Mouse (Mus musculus): ENCODE results near the gene Aph1c. TPM values are rescaled to one million over a fixed set of nuclear protein-coding genes. Genes with fewer than 3 reads are reported as not detected.
A peak's percentile ranks its signal among the peaks of the same experiment; 100 is the strongest.
"Not testable (repeated sequence)": the region's sequence is repeated elsewhere in the genome, so short reads cannot be mapped to it uniquely, and the experiment has no call there.

Gene Aph1c
- polyA plus RNA-seq, 1 experiment from 2014 or later: 2.1 TPM

- H3K4me3 ChIP-seq (replicated peaks); H3K9ac ChIP-seq (replicated peaks); ATAC-seq; H3K36me3 ChIP-seq; H3K9me3 ChIP-seq; H3K4me2 ChIP-seq (replicated peaks); H3K27me3 ChIP-seq; H3K27ac ChIP-seq; H3K4me1 ChIP-seq (replicated peaks): not testable (repeated sequence)
- WGBS: 94% methylated on average over 2 of the region's 5 CpGs
Measured at GRCm38 (mm10) chr9:66822255-66822654, 12.3 kb downstream of the Aph1c start.

GRCm38 (mm10) chr9:66820996-66821395 lies 13.5 kb downstream of the Aph1c start:
- Histone ChIP-seq H3K9me3 (no peaks in the 10 kb centered on the region), H3K27ac (no peak overlapping the region), H3K9ac (replicated peaks) (no peak overlapping the region), H3K4me2 (replicated peaks) (no peak overlapping the region), H3K4me1 (replicated peaks) (no peaks in the 10 kb centered on the region), H3K36me3 (no peaks in the 10 kb centered on the region), H3K27me3 (no peaks in the 10 kb centered on the region), H3K4me3 (replicated peaks) (no peak overlapping the region)
- 84% methylated on average over 5 of the region's 5 CpGs for WGBS
- no peak for ATAC-seq

- no peaks in the 10 kb centered on the region; the same call in 1 of the 2 replicates for H3K4me1 ChIP-seq (replicated peaks)
- 6% methylated on average over 2 of the region's 2 CpGs for WGBS
- no peaks in the 10 kb centered on the region for H3K27me3 ChIP-seq
- no peaks in the 10 kb centered on the region for H3K36me3 ChIP-seq
- no peak overlapping the region for H3K9ac ChIP-seq (replicated peaks)
- H3K4me2 ChIP-seq (replicated peaks): no peak overlapping the region
- no peak overlapping the region for H3K27ac ChIP-seq
- H3K9me3 ChIP-seq: no peaks in the 10 kb centered on the region
- ATAC-seq: no peak
- no peak overlapping the region for H3K4me3 ChIP-seq (replicated peaks)
Measured at GRCm38 (mm10) chr9:66813392-66813791, 21.1 kb downstream of the Aph1c start.

- H3K4me1 ChIP-seq (replicated peaks); H3K9me3 ChIP-seq; ATAC-seq; H3K27ac ChIP-seq; H3K36me3 ChIP-seq: not testable (repeated sequence)
- Histone ChIP-seq H3K27me3 (peaks cover 22% of the 10 kb centered on the region), H3K9ac (replicated peaks) (peak overlapping the region; percentile 53; the same call in 1 of the 2 replicates), H3K4me2 (replicated peaks) (peak overlapping the region; percentile 56), H3K4me3 (replicated peaks) (peak overlapping the region; percentile 37)
- WGBS: 2% methylated on average over 31 of the region's 37 CpGs
Measured at GRCm38 (mm10) chr9:66805951-66806350, 28.6 kb downstream of the Aph1c start.

GRCm38 (mm10) chr9:66801947-66802346 lies 32.6 kb downstream of the Aph1c start:
- no peaks in the 10 kb centered on the region for H3K4me1 ChIP-seq (replicated peaks)
- H3K9ac ChIP-seq (replicated peaks): no peak overlapping the region
- no peak overlapping the region for H3K27ac ChIP-seq
- peaks cover 19% of the 10 kb centered on the region for H3K27me3 ChIP-seq
- no peaks in the 10 kb centered on the region for H3K9me3 ChIP-seq
- H3K4me2 ChIP-seq (replicated peaks): no peak overlapping the region
- no peak overlapping the region for H3K4me3 ChIP-seq (replicated peaks)
- no peaks in the 10 kb centered on the region for H3K36me3 ChIP-seq
- ATAC-seq: no peak
- WGBS: 59% methylated on average over 12 of the region's 12 CpGs

- WGBS: 75% methylated on average over 5 of the region's 5 CpGs
- H3K4me1 ChIP-seq (replicated peaks): peaks cover 13% of the 10 kb centered on the region
- peak within 1 kb of the TSS; percentile 85 for H3K27ac ChIP-seq
- ATAC-seq: no peak
- H3K36me3 ChIP-seq: no peaks in the 10 kb centered on the region
- H3K9me3 ChIP-seq: no peaks in the 10 kb centered on the region
- peak within 1 kb of the TSS; percentile 79 for H3K9ac ChIP-seq (replicated peaks)
- H3K4me2 ChIP-seq (replicated peaks): peak within 1 kb of the TSS; percentile 66
- H3K27me3 ChIP-seq: no peaks in the 10 kb centered on the region
- peak within 1 kb of the TSS; percentile 61 for H3K4me3 ChIP-seq (replicated peaks)
Measured at GRCm38 (mm10) chr9:66796739-66797138, 37.8 kb downstream of the Aph1c start, which contains the start of gene Gm10647. TSS of gene Gm10647 (plus strand) at chr9:66797039.

GRCm38 (mm10) chr9:66795464-66796324 lies 38.8 kb downstream of the Aph1c start, which contains the start of gene Aph1b:
TSS of gene Aph1b (minus strand) at chr9:66795490.
- H3K36me3 ChIP-seq: no peaks in the 10 kb centered on the region
- 0% methylated on average over 42 of the region's 42 CpGs for WGBS

GRCm38 (mm10) chr9:66794629-66795463 lies 39.7 kb downstream of the Aph1c start:
- ATAC-seq: peak; percentile 80
- H3K9me3 ChIP-seq: no peaks in the 10 kb centered on the region
- peak overlapping the region; percentile 61 for H3K4me3 ChIP-seq (replicated peaks)
- WGBS: 2% methylated on average over 43 of the region's 43 CpGs
- peak overlapping the region; percentile 79 for H3K9ac ChIP-seq (replicated peaks)
- no peaks in the 10 kb centered on the region for H3K27me3 ChIP-seq
- H3K36me3 ChIP-seq: peaks cover 8% of the 10 kb centered on the region
- peak overlapping the region; percentile 66 for H3K4me2 ChIP-seq (replicated peaks)
- H3K4me1 ChIP-seq (replicated peaks): peaks cover 13% of the 10 kb centered on the region
- peak overlapping the region; percentile 85 for H3K27ac ChIP-seq

More at GRCm38 (mm10) chr9:66795464-66796324, 38.8 kb downstream of the Aph1c start, which contains the start of gene Aph1b:
- Histone ChIP-seq H3K9ac (replicated peaks) (peak within 1 kb of the TSS; percentile 79), H3K27me3 (no peaks in the 10 kb centered on the region), H3K27ac (peak within 1 kb of the TSS; percentile 85), H3K4me1 (replicated peaks) (peaks cover 13% of the 10 kb centered on the region), H3K4me2 (replicated peaks) (peak within 1 kb of the TSS; percentile 66), H3K4me3 (replicated peaks) (peak within 1 kb of the TSS; percentile 61), H3K9me3 (no peaks in the 10 kb centered on the region)
- ATAC-seq: peak; percentile 99

GRCm38 (mm10) chr9:66787821-66788220 lies 46.7 kb downstream of the Aph1c start:
- ATAC-seq: no peak
- H3K36me3 ChIP-seq: peaks cover 22% of the 10 kb centered on the region
- 10% methylated on average over 2 of the region's 2 CpGs for WGBS

GRCm38 (mm10) chr9:66784552-66784951 lies 50.0 kb downstream of the Aph1c start:
- H3K4me2 ChIP-seq (replicated peaks); ATAC-seq: not testable (repeated sequence)
- WGBS: 83% methylated on average over 1 of the region's 3 CpGs

More at GRCm38 (mm10) chr9:66787821-66788220, 46.7 kb downstream of the Aph1c start:
- Histone ChIP-seq H3K9ac (replicated peaks) (no peak overlapping the region), H3K4me2 (replicated peaks) (no peak overlapping the region), H3K9me3 (no peaks in the 10 kb centered on the region), H3K27me3 (no peaks in the 10 kb centered on the region), H3K4me1 (replicated peaks) (no peaks in the 10 kb centered on the region), H3K27ac (no peak overlapping the region), H3K4me3 (replicated peaks) (no peak overlapping the region)

GRCm38 (mm10) chr9:66770701-66771100 lies 63.8 kb downstream of the Aph1c start:
- no peak overlapping the region for H3K27ac ChIP-seq
- H3K36me3 ChIP-seq: no peaks in the 10 kb centered on the region
- H3K27me3 ChIP-seq: no peaks in the 10 kb centered on the region
- H3K4me3 ChIP-seq (replicated peaks): no peak overlapping the region
- ATAC-seq: no peak
- H3K4me1 ChIP-seq (replicated peaks): 0 out of 2 replicates have a peak, but pooled peaks cover 4% of the 10 kb centered on the region
- no peak overlapping the region for H3K9ac ChIP-seq (replicated peaks)
- H3K9me3 ChIP-seq: no peaks in the 10 kb centered on the region
- H3K4me2 ChIP-seq (replicated peaks): no peak overlapping the region

More at GRCm38 (mm10) chr9:66784552-66784951, 50.0 kb downstream of the Aph1c start:
- H3K27ac ChIP-seq; H3K9ac ChIP-seq (replicated peaks); H3K27me3 ChIP-seq; H3K4me1 ChIP-seq (replicated peaks); H3K9me3 ChIP-seq; H3K4me3 ChIP-seq (replicated peaks): not testable (repeated sequence)
- H3K36me3 ChIP-seq: peaks cover 21% of the 10 kb centered on the region

- Histone ChIP-seq H3K4me3 (replicated peaks) (no peak overlapping the region), H3K4me1 (replicated peaks) (0 out of 2 replicates have a peak, but pooled peaks cover 4% of the 10 kb centered on the region), H3K36me3 (no peaks in the 10 kb centered on the region), H3K27ac (no peak overlapping the region), H3K4me2 (replicated peaks) (no peak overlapping the region), H3K9me3 (no peaks in the 10 kb centered on the region), H3K27me3 (no peaks in the 10 kb centered on the region), H3K9ac (replicated peaks) (no peak overlapping the region)
- no peak for ATAC-seq
- WGBS: 85% methylated on average over 3 of the region's 3 CpGs
Measured at GRCm38 (mm10) chr9:66769275-66769674, 65.3 kb downstream of the Aph1c start.
